Mouse (Mus musculus) CH12.LX (cell line): ENCODE results near the gene 1600002K03Rik.

Experiments
- CHD1 ChIP-seq: IDR thresholded peaks from 2 replicates; pipeline ENCODE4 v1.6.1; 2012; ENCODE audit warnings: low read depth, low read length, improper control_type of control experiment, inconsistent platforms
- CTCF ChIP-seq, 2 experiments: IDR thresholded peaks in 1 of 2; conservative IDR thresholded peaks in 1 of 2; 2 replicates each; pipeline ENCODE4 v1.5.1; 2011 to 2012; ENCODE audit warnings: low read depth in 2 of 2, low read length in 2 of 2, improper control_type of control experiment in 1 of 2, inconsistent platforms in 1 of 2, mild to moderate bottlenecking in 1 of 2, moderate library complexity in 1 of 2
- EP300 ChIP-seq: IDR thresholded peaks from 2 replicates; pipeline ENCODE4 v1.6.1; 2011; ENCODE audit warnings: low read length, improper control_type of control experiment
- JUND ChIP-seq: conservative IDR thresholded peaks from 2 replicates; pipeline ENCODE4 v1.6.1; 2011; ENCODE audit warnings: low read depth, low read length, improper control_type of control experiment
- POLR2A ChIP-seq: IDR thresholded peaks from 2 replicates; pipeline ENCODE4 v1.6.1; 2011; ENCODE audit warnings: low read depth, mild to moderate bottlenecking, improper control_type of control experiment, low read length
- RCOR1 ChIP-seq: conservative IDR thresholded peaks from 2 replicates; pipeline ENCODE4 v1.6.1; 2012; ENCODE audit warnings: low read depth, mild to moderate bottlenecking, inconsistent platforms, low read length, improper control_type of control experiment
- SMC3 ChIP-seq: IDR thresholded peaks from 2 replicates; pipeline ENCODE4 v1.6.1; 2011; ENCODE audit warnings: low read depth, low read length, improper control_type of control experiment
- TCF12 ChIP-seq: IDR thresholded peaks from 2 replicates; pipeline ENCODE4 v1.6.1; 2014; ENCODE audit warnings: low read depth, mild to moderate bottlenecking, inconsistent platforms, low read length, improper control_type of control experiment
- ZC3H11A ChIP-seq: IDR thresholded peaks from 2 replicates; pipeline ENCODE4 v1.6.1; 2012; ENCODE audit warnings: low read depth, mild to moderate bottlenecking, inconsistent platforms, low read length, improper control_type of control experiment

DNA sequence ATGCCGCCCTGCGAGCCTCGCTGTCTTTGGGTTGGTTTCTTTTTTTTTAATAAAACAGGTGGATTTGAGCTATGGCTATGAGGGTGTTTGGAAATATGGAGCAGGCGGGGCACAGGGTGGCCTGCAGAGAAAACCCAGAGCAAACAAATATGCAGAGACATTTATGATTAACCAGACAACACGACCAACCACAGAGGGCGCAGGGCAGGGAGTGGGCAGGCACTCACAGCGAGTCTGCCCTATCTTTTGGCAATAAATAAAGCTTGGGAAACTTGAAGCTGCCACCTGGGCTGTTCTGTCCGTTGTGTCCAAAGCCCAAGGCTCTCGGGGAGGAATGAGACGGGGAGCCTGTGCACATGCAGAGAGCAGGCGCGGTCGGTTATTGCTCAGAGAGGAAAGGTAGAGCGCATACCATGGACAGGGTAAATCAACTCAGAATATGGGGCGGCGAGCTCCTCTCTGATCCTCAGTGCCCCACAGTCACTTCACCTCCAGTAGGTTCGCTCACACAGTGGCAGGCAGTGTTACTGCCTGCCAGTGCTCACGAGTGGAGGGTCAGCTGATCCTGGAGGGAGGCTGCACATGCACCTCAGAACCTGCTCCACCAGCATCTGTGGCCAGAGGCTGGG lies 42.2 kb upstream of the 1600002K03Rik start:
- no peak for TF ChIP-seq JUND
- no peak for TF ChIP-seq CTCF (conservative IDR thresholded peaks at IDR 0.05 in 1 of 2, IDR thresholded peaks at IDR 0.05 in 1 of 2; ENCODE audit: low read depth in 2 of 2, low read length in 2 of 2)
- TF ChIP-seq POLR2A: no peak
- no peak for TF ChIP-seq SMC3
- no peak for TF ChIP-seq EP300
- TF ChIP-seq ZC3H11A: no peak
- no peak for TF ChIP-seq CHD1
- TF ChIP-seq RCOR1: no peak
- no peak for TF ChIP-seq TCF12
